Mouse (Mus musculus): ENCODE data around the gene Taf10. TPM values are rescaled to one million over a fixed set of nuclear protein-coding genes. Genes with fewer than 3 reads are reported as not detected.

Gene Taf10
- 203 TPM for total RNA-seq (2023)

DNA sequence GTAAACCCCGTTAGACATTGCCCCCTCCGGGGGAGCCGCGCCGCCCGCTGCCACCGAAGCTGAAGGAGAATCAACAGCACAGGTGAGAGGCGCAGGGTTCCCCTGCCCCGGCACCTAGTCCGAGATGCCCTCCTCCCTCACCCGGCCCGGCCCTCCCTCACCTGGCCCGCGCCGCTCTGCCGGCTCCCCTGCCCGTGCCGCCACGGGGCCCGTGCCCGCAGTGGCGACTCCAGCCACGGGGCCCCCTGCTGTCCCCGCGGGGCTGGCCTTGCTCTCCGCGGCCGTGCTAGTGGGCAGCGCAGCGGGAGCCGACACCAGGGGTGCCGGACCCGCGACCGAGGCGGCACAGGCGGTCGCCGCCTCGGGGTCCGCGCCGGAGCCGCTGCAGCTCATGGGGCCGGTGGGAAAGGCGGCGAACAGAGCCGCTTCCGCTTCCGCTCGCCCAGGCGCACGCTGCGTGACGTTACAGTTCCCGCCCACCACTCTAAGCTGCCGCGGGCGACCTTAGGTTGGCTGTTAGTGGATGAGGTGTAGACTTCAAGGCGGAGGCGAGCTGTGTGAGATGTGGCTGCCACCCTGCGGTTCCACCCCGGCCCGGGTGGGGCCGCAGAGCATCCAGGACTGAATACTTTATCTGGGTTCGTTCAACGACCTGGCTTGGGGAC is at the start of gene Taf10:
Gene Taf10, minus strand, starts transcription at position 436 of the 665 bp plus-strand sequence.

DNA sequence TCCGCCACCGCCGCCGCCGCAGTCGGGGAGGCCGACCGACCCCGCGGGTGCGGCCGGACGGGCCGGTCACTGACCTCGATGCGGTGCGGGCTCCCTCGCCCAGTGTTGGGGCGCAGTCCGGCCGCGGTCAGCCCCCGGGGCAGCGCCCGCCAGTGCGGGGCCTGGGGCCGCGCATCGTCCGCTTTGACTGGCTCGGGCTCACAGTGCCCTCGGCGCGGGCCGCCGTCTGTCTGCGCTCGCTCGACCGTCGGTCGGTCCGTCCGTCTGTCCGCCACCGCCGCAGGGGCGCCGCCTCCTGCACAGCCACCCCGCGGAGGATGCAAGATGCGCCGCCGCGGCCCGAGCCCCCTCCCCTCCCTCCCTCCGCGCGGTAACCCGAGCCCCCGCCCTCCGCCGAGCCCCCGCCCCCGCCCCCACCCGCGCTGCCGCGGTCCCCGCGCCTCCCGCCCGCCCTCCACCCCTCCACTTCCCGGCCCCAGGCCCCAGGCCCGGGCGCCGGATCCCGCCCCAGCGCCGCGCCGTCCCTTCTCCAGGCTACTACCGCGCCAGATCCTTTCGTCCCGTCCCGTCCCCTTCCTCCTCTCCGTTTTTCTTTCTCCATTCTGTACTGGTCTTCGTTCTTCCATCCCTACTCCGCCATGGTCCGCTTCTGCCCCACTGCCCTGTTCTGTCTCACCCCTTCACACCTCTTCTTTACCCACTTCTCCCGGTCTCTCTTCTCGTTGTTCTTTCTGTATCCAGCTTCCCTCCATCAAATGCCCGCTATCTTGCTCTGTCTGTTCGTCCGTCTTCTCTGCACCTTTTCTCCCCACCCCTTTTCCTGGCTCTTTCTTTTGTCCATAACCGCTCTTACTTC is 43.4 kb upstream of the Taf10 start, which contains the start of gene Dchs1:
Gene Dchs1, minus strand, starts transcription at position 370 of the 856 bp plus-strand sequence.

DNA sequence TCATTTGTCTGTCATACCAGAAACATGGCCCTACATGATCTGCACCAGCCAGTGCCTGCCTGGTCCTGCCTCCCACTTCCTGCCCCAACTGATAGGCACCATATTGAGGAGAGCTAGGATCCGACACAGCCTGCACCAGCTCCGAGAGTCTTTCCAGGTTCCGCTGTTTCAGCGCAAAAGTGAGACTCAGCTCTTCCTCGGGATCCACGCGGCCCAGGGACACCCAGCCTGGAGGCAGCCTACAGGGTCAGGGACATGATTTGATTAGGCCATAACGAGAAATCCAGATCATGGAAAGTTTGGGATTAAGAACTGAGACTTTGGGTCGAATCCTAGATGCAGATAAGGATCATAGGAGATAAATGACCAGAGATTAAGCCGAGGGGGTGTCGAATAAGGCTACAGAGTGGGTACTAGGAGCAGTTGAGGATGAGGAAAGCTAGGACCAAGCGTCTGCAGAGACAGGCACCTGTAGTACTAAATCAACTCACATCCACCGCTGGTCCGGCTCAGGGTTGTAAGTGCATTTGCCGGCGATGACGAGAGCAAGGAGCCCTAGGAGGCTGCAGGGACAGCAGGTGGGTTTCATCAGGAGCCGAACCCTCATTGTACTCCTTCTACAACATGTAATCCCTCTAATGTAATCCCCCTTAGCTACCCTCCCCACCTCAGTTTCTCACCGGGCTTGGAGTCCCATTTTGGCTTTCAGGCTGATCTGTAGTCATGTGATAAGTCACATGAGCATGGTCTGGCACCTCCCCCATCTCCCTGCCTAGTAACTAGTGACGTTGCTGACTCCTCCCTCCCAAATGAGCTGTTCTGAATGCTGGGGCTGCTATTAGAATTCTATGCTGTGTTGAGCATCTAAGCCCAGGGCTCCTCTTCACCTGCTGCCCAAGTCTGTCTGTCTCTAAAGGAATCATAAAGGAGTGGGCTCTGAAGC is 7.6 kb upstream of the Taf10 start, which contains the start of gene Tpp1:
Gene Tpp1, minus strand, starts transcription at position 745 of the 943 bp plus-strand sequence.

DNA sequence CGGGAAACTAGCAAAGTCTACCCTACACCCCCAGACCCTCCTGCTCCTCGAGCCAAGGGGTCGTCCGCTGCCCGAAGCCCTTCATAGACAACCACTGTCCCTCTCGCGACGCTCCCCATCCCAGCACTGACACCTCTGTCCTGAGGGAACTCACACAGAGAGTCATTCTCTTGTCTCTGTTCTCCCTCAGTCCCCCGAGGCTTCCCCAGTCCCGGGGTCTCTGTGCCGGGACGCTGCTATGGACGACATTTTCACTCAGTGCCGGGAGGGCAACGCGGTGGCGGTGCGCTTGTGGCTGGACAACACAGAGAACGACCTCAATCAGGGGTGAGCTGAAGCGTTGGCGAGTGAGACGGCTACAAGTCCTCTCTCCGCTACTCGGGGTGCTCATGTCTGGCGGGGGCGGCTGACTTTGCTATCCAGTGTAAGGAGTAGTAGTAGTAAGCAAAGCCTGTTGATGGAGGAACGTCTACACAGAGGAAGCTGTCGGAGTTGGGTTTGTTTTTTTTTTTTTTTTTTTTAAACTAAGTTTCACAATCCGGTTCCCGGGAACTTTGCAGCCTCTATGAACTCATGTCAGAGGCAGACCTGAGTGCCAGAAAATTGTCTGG is 7.1 kb downstream of the Taf10 start, which contains the start of gene Rrp8:
Gene Rrp8, minus strand, starts transcription at position 475 of the 611 bp plus-strand sequence.

DNA sequence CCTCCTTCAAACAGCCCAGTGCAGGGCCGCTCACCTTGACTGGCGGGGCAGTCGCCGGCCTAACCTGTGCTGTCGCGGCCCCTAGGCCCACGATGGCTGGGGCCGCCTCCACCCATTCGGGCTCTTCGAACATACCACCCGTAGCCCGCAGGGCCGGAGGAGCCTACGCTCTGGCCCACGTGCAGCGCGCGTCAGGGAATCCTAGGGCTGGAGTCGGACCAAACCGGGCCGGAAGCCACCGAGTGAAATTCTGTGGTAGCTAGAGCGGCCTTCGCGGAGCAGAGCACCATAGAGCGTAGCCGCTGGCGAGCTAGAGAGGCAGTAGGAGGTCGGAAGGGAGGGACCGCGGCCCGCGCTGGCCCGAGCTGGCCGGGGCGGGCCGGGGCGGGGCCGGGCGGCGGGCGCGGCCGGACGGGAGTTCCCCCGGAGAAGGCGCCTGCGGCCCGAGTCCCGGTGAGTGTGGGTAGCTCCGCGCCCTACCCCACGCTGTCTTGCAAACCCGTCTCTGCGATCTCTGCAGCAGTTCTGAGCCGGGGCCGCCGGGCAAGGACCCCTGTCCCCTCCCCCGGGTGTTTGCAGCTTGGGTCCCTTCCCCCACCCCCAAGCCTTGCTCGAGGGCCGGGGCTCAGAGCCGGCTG is 7.8 kb downstream of the Taf10 start, which contains the start of gene Ilk:
Gene Ilk, plus strand, starts transcription at position 329 of the 638 bp plus-strand sequence.

Other genes with a start within 250 kb of the Taf10 start
- gene Smpd1, start 190.0 kb downstream of the Taf10 start, total RNA-seq (2023) = 19.9 TPM
- gene Apbb1, start 162.7 kb downstream of the Taf10 start, total RNA-seq (2023) = 1.4 TPM
- gene Hpx, start 144.2 kb downstream of the Taf10 start, total RNA-seq (2023) = not detected
- 19.3 TPM for gene Trim3, start 110.8 kb downstream of the Taf10 start, total RNA-seq (2023)
- gene Timm10b, start 104.3 kb downstream of the Taf10 start, total RNA-seq (2023) = 83.4 TPM
- gene Arfip2, start 103.9 kb downstream of the Taf10 start, total RNA-seq (2023) = 34.6 TPM
- gene Gm45799, start 103.8 kb downstream of the Taf10 start, total RNA-seq (2023) = 10.6 TPM
- gene Dnhd1, start 93.5 kb downstream of the Taf10 start, total RNA-seq (2023) = 6.8 TPM
- gene Ilk, start 7.8 kb downstream of the Taf10 start, total RNA-seq (2023) = 102 TPM
- 31.7 TPM for gene Rrp8, start 7.0 kb downstream of the Taf10 start, total RNA-seq (2023)
- 43.5 TPM for gene Tpp1, start 7.9 kb upstream of the Taf10 start, total RNA-seq (2023)
- gene Dchs1, start 43.3 kb upstream of the Taf10 start, total RNA-seq (2023) = 0.24 TPM
- gene Mrpl17, start 66.7 kb upstream of the Taf10 start, total RNA-seq (2023) = 56.7 TPM
- 58.7 TPM for gene Gm4070, start 209.6 kb upstream of the Taf10 start, total RNA-seq (2023)